Mouse (Mus musculus): Measurements from ENCODE around the gene Trpm5. TPM values are rescaled to one million over a fixed set of nuclear protein-coding genes. Genes with fewer than 3 reads are reported as not detected.

Trpm5 gene
- polyA plus RNA-seq, 1 experiment from 2014 or later, result 0.78 TPM

GRCm38 (mm10) chr7:143109696-143110095 is 15.3 kb upstream of the Trpm5 start:
- Histone ChIP-seq H3K9me3 (replicated peaks; ENCODE audit: control insufficient read depth, low read length) (no peaks in the 10 kb centered on the region), H3K27me3 (ENCODE audit: control insufficient read depth, insufficient read depth, low read depth, low read length) (peaks cover 43% of the 10 kb centered on the region), H3K9ac (ENCODE audit: low read depth, low read length) (no peak overlapping the region), H3K27ac (ENCODE audit: low read length) (no peak overlapping the region), H3K4me1 (ENCODE audit: control insufficient read depth, low read depth, low read length) (no peaks in the 10 kb centered on the region; the same call in 1 of the 2 replicates), H3K36me3 (ENCODE audit: control insufficient read depth, insufficient read depth) (no peaks in the 10 kb centered on the region), H3K4me3 (ENCODE audit: low read depth, low read length) (no peak overlapping the region), H3K4me2 (ENCODE audit: low read depth, low read length) (no peak overlapping the region)
- ATAC-seq (ENCODE audit: low read depth), result no peak
- WGBS (ENCODE audit: insufficient replicate concordance), result 54% methylated on average over 3 of the region's 3 CpGs

GRCm38 (mm10) chr7:143108996-143109660 is 14.7 kb upstream of the Trpm5 start:
- H3K4me1 ChIP-seq (ENCODE audit: control insufficient read depth, low read depth, low read length), result no peaks in the 10 kb centered on the region; the same call in 1 of the 2 replicates
- no peaks in the 10 kb centered on the region for H3K36me3 ChIP-seq (ENCODE audit: control insufficient read depth, insufficient read depth)
- no peak overlapping the region for H3K9ac ChIP-seq (ENCODE audit: low read depth, low read length)
- no peak overlapping the region for H3K4me2 ChIP-seq (ENCODE audit: low read depth, low read length)
- 9% methylated on average over 3 of the region's 3 CpGs for WGBS (ENCODE audit: insufficient replicate concordance)
- no peak for ATAC-seq (ENCODE audit: low read depth)
- H3K27ac ChIP-seq (ENCODE audit: low read length), result no peak overlapping the region
- peaks cover 43% of the 10 kb centered on the region for H3K27me3 ChIP-seq (ENCODE audit: control insufficient read depth, insufficient read depth, low read depth, low read length)
- H3K4me3 ChIP-seq (ENCODE audit: low read depth, low read length), result no peak overlapping the region
- no peaks in the 10 kb centered on the region for H3K9me3 ChIP-seq (replicated peaks; ENCODE audit: control insufficient read depth, low read length)

- H3K9me3 ChIP-seq (replicated peaks; ENCODE audit: control insufficient read depth, low read length), result no peaks in the 10 kb centered on the region
- H3K4me3 ChIP-seq (ENCODE audit: low read depth, low read length), result no peak overlapping the region
- H3K9ac ChIP-seq (ENCODE audit: low read depth, low read length), result no peak overlapping the region
- H3K4me2 ChIP-seq (ENCODE audit: low read depth, low read length), result no peak overlapping the region
- no peaks in the 10 kb centered on the region; the same call in 1 of the 2 replicates for H3K4me1 ChIP-seq (ENCODE audit: control insufficient read depth, low read depth, low read length)
- no peak for ATAC-seq (ENCODE audit: low read depth)
- H3K27me3 ChIP-seq (ENCODE audit: control insufficient read depth, insufficient read depth, low read depth, low read length), result peaks cover 43% of the 10 kb centered on the region
- H3K27ac ChIP-seq (ENCODE audit: low read length), result no peak overlapping the region
- H3K36me3 ChIP-seq (ENCODE audit: control insufficient read depth, insufficient read depth), result no peaks in the 10 kb centered on the region
- 34% methylated on average over 5 of the region's 5 CpGs for WGBS (ENCODE audit: insufficient replicate concordance)
Observed at GRCm38 (mm10) chr7:143108200-143108599, 13.8 kb upstream of the Trpm5 start.

- H3K4me3 ChIP-seq (ENCODE audit: low read depth, low read length), result peak overlapping the region; percentile 39
- H3K27ac ChIP-seq (ENCODE audit: low read length), result no peak overlapping the region
- H3K9ac ChIP-seq (ENCODE audit: low read depth, low read length), result no peak overlapping the region
- WGBS (ENCODE audit: insufficient replicate concordance), result 5% methylated on average over 52 of the region's 57 CpGs
- peak; percentile 25 for ATAC-seq (ENCODE audit: low read depth)
- no peaks in the 10 kb centered on the region for H3K9me3 ChIP-seq (replicated peaks; ENCODE audit: control insufficient read depth, low read length)
- H3K4me1 ChIP-seq (ENCODE audit: control insufficient read depth, low read depth, low read length), result no peaks in the 10 kb centered on the region; the same call in 1 of the 2 replicates
- H3K27me3 ChIP-seq (ENCODE audit: control insufficient read depth, insufficient read depth, low read depth, low read length), result peaks cover 43% of the 10 kb centered on the region
- H3K36me3 ChIP-seq (ENCODE audit: control insufficient read depth, insufficient read depth), result no peaks in the 10 kb centered on the region
- peak overlapping the region; percentile 55 for H3K4me2 ChIP-seq (ENCODE audit: low read depth, low read length)
Observed at GRCm38 (mm10) chr7:143106672-143107465, 12.4 kb upstream of the Trpm5 start.

- Histone ChIP-seq H3K27me3 (ENCODE audit: control insufficient read depth, insufficient read depth, low read depth, low read length) (peaks cover 43% of the 10 kb centered on the region), H3K36me3 (ENCODE audit: control insufficient read depth, insufficient read depth) (no peaks in the 10 kb centered on the region), H3K4me3 (ENCODE audit: low read depth, low read length) (peak within 1 kb of the TSS; percentile 39), H3K4me2 (ENCODE audit: low read depth, low read length) (peak within 1 kb of the TSS; percentile 55), H3K4me1 (ENCODE audit: control insufficient read depth, low read depth, low read length) (no peaks in the 10 kb centered on the region; the same call in 1 of the 2 replicates), H3K9me3 (replicated peaks; ENCODE audit: control insufficient read depth, low read length) (no peaks in the 10 kb centered on the region), H3K9ac (ENCODE audit: low read depth, low read length) (no peak within 1 kb of the TSS), H3K27ac (ENCODE audit: low read length) (no peak within 1 kb of the TSS)
- 51% methylated on average over 4 of the region's 4 CpGs for WGBS (ENCODE audit: insufficient replicate concordance)
- ATAC-seq (ENCODE audit: low read depth), result no peak
Observed at GRCm38 (mm10) chr7:143106062-143106461, 11.6 kb upstream of the Trpm5 start, which contains the start of gene Kcnq1. Gene Kcnq1 (plus strand): TSS chr7:143106362.

GRCm38 (mm10) chr7:143105258-143105897 is 10.9 kb upstream of the Trpm5 start:
- Histone ChIP-seq H3K4me2 (ENCODE audit: low read depth, low read length) (no peak overlapping the region), H3K36me3 (ENCODE audit: control insufficient read depth, insufficient read depth) (no peaks in the 10 kb centered on the region), H3K27me3 (ENCODE audit: control insufficient read depth, insufficient read depth, low read depth, low read length) (peaks cover 43% of the 10 kb centered on the region), H3K4me1 (ENCODE audit: control insufficient read depth, low read depth, low read length) (no peaks in the 10 kb centered on the region; the same call in 1 of the 2 replicates), H3K9ac (ENCODE audit: low read depth, low read length) (no peak overlapping the region), H3K9me3 (replicated peaks; ENCODE audit: control insufficient read depth, low read length) (no peaks in the 10 kb centered on the region), H3K27ac (ENCODE audit: low read length) (no peak overlapping the region), H3K4me3 (ENCODE audit: low read depth, low read length) (no peak overlapping the region)
- no peak for ATAC-seq (ENCODE audit: low read depth)
- WGBS (ENCODE audit: insufficient replicate concordance), result 43% methylated on average over 11 of the region's 11 CpGs

GRCm38 (mm10) chr7:143100759-143101158 is 6.3 kb upstream of the Trpm5 start:
- WGBS (ENCODE audit: insufficient replicate concordance), result 37% methylated on average over 4 of the region's 4 CpGs
- no peaks in the 10 kb centered on the region for H3K9me3 ChIP-seq (replicated peaks; ENCODE audit: control insufficient read depth, low read length)
- peaks cover 6% of the 10 kb centered on the region; the same call in 1 of the 2 replicates for H3K27me3 ChIP-seq (ENCODE audit: control insufficient read depth, insufficient read depth, low read depth, low read length)
- H3K4me3 ChIP-seq (ENCODE audit: low read depth, low read length), result no peak overlapping the region
- H3K27ac ChIP-seq (ENCODE audit: low read length), result no peak overlapping the region
- no peak overlapping the region for H3K4me2 ChIP-seq (ENCODE audit: low read depth, low read length)
- no peaks in the 10 kb centered on the region for H3K4me1 ChIP-seq (ENCODE audit: control insufficient read depth, low read depth, low read length)
- H3K9ac ChIP-seq (ENCODE audit: low read depth, low read length), result no peak overlapping the region
- ATAC-seq (ENCODE audit: low read depth), result no peak
- H3K36me3 ChIP-seq (ENCODE audit: control insufficient read depth, insufficient read depth), result no peaks in the 10 kb centered on the region

GRCm38 (mm10) chr7:143095554-143095907 is 1.1 kb upstream of the Trpm5 start:
- no peak for ATAC-seq (ENCODE audit: low read depth)
- WGBS (ENCODE audit: insufficient replicate concordance), result 10% methylated on average over 1 of the region's 1 CpGs
- Histone ChIP-seq H3K9ac (ENCODE audit: low read depth, low read length) (no peak overlapping the region), H3K36me3 (ENCODE audit: control insufficient read depth, insufficient read depth) (no peaks in the 10 kb centered on the region), H3K4me2 (ENCODE audit: low read depth, low read length) (no peak overlapping the region), H3K27ac (ENCODE audit: low read length) (no peak overlapping the region), H3K4me3 (ENCODE audit: low read depth, low read length) (no peak overlapping the region), H3K27me3 (ENCODE audit: control insufficient read depth, insufficient read depth, low read depth, low read length) (no peaks in the 10 kb centered on the region), H3K4me1 (ENCODE audit: control insufficient read depth, low read depth, low read length) (no peaks in the 10 kb centered on the region), H3K9me3 (replicated peaks; ENCODE audit: control insufficient read depth, low read length) (no peaks in the 10 kb centered on the region)

Measured in liver, embryonic 16.5 days (tissue).